Mouse (Mus musculus) limb, embryonic 10.5 days (tissue): Measurements from ENCODE around the gene A630089N07Rik. TPM values are rescaled to one million over a fixed set of nuclear protein-coding genes. Genes with fewer than 3 reads are reported as not detected.

Experiments used
- DNase-seq: peaks from one replicate; pipeline ENCODE4 v3.0.0-alpha.2; 2017; ENCODE audit warnings: low spot score
- H3K27ac ChIP-seq: fragments of 300-500 bp; sonication (generic); 2 replicates; pipeline ENCODE4 v1.5.1; 2016; ENCODE audit warnings: mild to moderate bottlenecking
- H3K27me3 ChIP-seq: fragments of 300-500 bp; sonication (generic); 2 replicates; pipeline ENCODE4 v1.6.1; 2016; ENCODE audit warnings: low read depth, mild to moderate bottlenecking; ENCODE audit not compliant: poor library complexity, severe bottlenecking
- H3K36me3 ChIP-seq: fragments of 300-500 bp; sonication (generic); 2 replicates; pipeline ENCODE4 v1.6.1; 2016; ENCODE audit warnings: mild to moderate bottlenecking, moderate library complexity
- H3K4me1 ChIP-seq: fragments of 300-500 bp; sonication (generic); 2 replicates; pipeline ENCODE4 v1.6.1; 2016
- H3K4me3 ChIP-seq: fragments of 300-500 bp; sonication (generic); 2 replicates; pipeline ENCODE4 v1.5.1; 2016; ENCODE audit warnings: mild to moderate bottlenecking, moderate library complexity
- H3K9me3 ChIP-seq: fragments of 300-500 bp; sonication (generic); replicated peaks from 2 replicates; pipeline ENCODE4 v1.6.1; 2016; ENCODE audit warnings: mild to moderate bottlenecking
- WGBS: fragments of 180-500 bp; shearing (Covaris S2); methylation state at CpG from one replicate; pipeline ENCODE4 v1.1.7; 2016; 5-methylcytosine and 5-hydroxymethylcytosine counted together
- polyA plus RNA-seq: library from polyadenylated mRNA; unstranded; fragments of >200 nt; fragmentation: Nextera tagmentation; extraction: Ambion mirVana; gene quantifications from 2 replicates; pipeline ENCODE4 v1.2.1, GENCODE M21; 2016

A630089N07Rik gene
- polyA plus RNA-seq, 1 experiment from 2014 or later: 36.8 TPM

- peaks cover 42% of the 10 kb centered on the region for H3K36me3 ChIP-seq
- H3K27me3 ChIP-seq: no peaks in the 10 kb centered on the region
- H3K27ac ChIP-seq: no peak overlapping the region
- no peak for DNase-seq
- H3K4me1 ChIP-seq: peaks cover 13% of the 10 kb centered on the region
- H3K4me3 ChIP-seq: no peak overlapping the region
- no peaks in the 10 kb centered on the region for H3K9me3 ChIP-seq
Observed at GRCm38 (mm10) chr16:97957626-97958025, 124.6 kb downstream of the A630089N07Rik start.

- no peaks in the 10 kb centered on the region for H3K27me3 ChIP-seq
- peaks cover 58% of the 10 kb centered on the region for H3K36me3 ChIP-seq
- no peak overlapping the region for H3K27ac ChIP-seq
- no peak for DNase-seq
- WGBS: 93% methylated on average over 2 of the region's 2 CpGs
- no peak overlapping the region for H3K4me3 ChIP-seq
- peaks cover 6% of the 10 kb centered on the region for H3K4me1 ChIP-seq
- no peaks in the 10 kb centered on the region for H3K9me3 ChIP-seq
Observed at GRCm38 (mm10) chr16:97956011-97956410, 126.2 kb downstream of the A630089N07Rik start.

GRCm38 (mm10) chr16:97953300-97953699 lies 128.9 kb downstream of the A630089N07Rik start:
- no peaks in the 10 kb centered on the region for H3K9me3 ChIP-seq
- H3K27ac ChIP-seq: no peak overlapping the region
- H3K4me1 ChIP-seq: peaks cover 6% of the 10 kb centered on the region
- WGBS: 85% methylated on average over 2 of the region's 2 CpGs
- no peaks in the 10 kb centered on the region for H3K27me3 ChIP-seq
- DNase-seq: no peak
- H3K4me3 ChIP-seq: no peak overlapping the region
- H3K36me3 ChIP-seq: peaks cover 77% of the 10 kb centered on the region

GRCm38 (mm10) chr16:97952801-97953200 lies 129.4 kb downstream of the A630089N07Rik start:
- peaks cover 4% of the 10 kb centered on the region for H3K4me1 ChIP-seq
- no peaks in the 10 kb centered on the region for H3K9me3 ChIP-seq
- H3K27ac ChIP-seq: no peak overlapping the region
- H3K36me3 ChIP-seq: peaks cover 79% of the 10 kb centered on the region
- no peaks in the 10 kb centered on the region for H3K27me3 ChIP-seq
- no peak overlapping the region for H3K4me3 ChIP-seq
- no peak for DNase-seq
- WGBS: 90% methylated on average over 9 of the region's 9 CpGs

GRCm38 (mm10) chr16:97952371-97952770 lies 129.9 kb downstream of the A630089N07Rik start:
- no peak for DNase-seq
- Histone ChIP-seq H3K27me3 (no peaks in the 10 kb centered on the region), H3K9me3 (no peaks in the 10 kb centered on the region), H3K4me1 (no peaks in the 10 kb centered on the region), H3K36me3 (peaks cover 79% of the 10 kb centered on the region), H3K4me3 (no peak overlapping the region), H3K27ac (no peak overlapping the region)
- WGBS: 93% methylated on average over 4 of the region's 4 CpGs

Other genes starting within 250 kb of the A630089N07Rik start
- 14.1 and 17.1 TPM in 2 replicates for gene Prdm15, start 230.6 kb downstream of the A630089N07Rik start, polyA plus RNA-seq
- 12.3 and 14.8 TPM in 2 replicates for gene C2cd2, start 119.9 kb downstream of the A630089N07Rik start, polyA plus RNA-seq
- 14.4 TPM in 2 replicates for gene Zbtb21, start 119.8 kb downstream of the A630089N07Rik start, polyA plus RNA-seq
- 20.0 and 23.3 TPM in 2 replicates for gene B230307C23Rik, start 85.1 kb downstream of the A630089N07Rik start, polyA plus RNA-seq